Mouse (Mus musculus) limb, embryonic 13.5 days (tissue): Measurements from ENCODE around the gene Cel. TPM values are rescaled to one million over a fixed set of nuclear protein-coding genes. Genes with fewer than 3 reads are reported as not detected.
A peak's percentile ranks its signal among the peaks of the same experiment; 100 is the strongest.

Source experiments
- ATAC-seq: fragments of 200-750 bp; cut with Nextera tagmentation; 2 replicates; pipeline ENCODE4 v1.8.0; 2017; ENCODE audit warnings: low read depth, moderate number of reproducible peaks, moderate TSS enrichment; ENCODE audit not compliant: low FRiP score
- H3K27ac ChIP-seq: fragments of 300-500 bp; sonication (generic); 2 replicates; pipeline ENCODE4 v1.5.1; 2015; ENCODE audit warnings: inconsistent platforms, mild to moderate bottlenecking, moderate library complexity
- H3K27me3 ChIP-seq: fragments of 300-500 bp; sonication (generic); 2 replicates; pipeline ENCODE4 v1.6.1; 2015; ENCODE audit warnings: mild to moderate bottlenecking, inconsistent platforms
- H3K36me3 ChIP-seq: fragments of 300-500 bp; sonication (generic); 2 replicates; pipeline ENCODE4 v1.6.1; 2015; ENCODE audit warnings: inconsistent platforms, mild to moderate bottlenecking, moderate library complexity
- H3K4me1 ChIP-seq: fragments of 300-500 bp; sonication (generic); 2 replicates; pipeline ENCODE4 v1.6.1; 2015; ENCODE audit warnings: inconsistent platforms
- H3K4me2 ChIP-seq: fragments of 300-500 bp; sonication (generic); replicated peaks from 2 replicates; pipeline ENCODE4 v1.6.1; 2015; ENCODE audit warnings: inconsistent platforms, mild to moderate bottlenecking, moderate library complexity
- H3K4me3 ChIP-seq: fragments of 300-500 bp; sonication (generic); 2 replicates; pipeline ENCODE4 v1.5.1; 2015; ENCODE audit warnings: moderate library complexity, mild to moderate bottlenecking, inconsistent platforms
- H3K9ac ChIP-seq: fragments of 300-500 bp; sonication (generic); 2 replicates; pipeline ENCODE4 v1.6.1; 2015; ENCODE audit warnings: mild to moderate bottlenecking, inconsistent platforms
- H3K9me3 ChIP-seq: fragments of 300-500 bp; sonication (generic); 2 replicates; pipeline ENCODE4 v1.6.1; 2016; ENCODE audit warnings: inconsistent platforms
- WGBS: fragments of 180-500 bp; shearing (Covaris S2); methylation state at CpG from one replicate; pipeline ENCODE4 v1.1.7; 2015; 5-methylcytosine and 5-hydroxymethylcytosine counted together
- polyA plus RNA-seq: library from polyadenylated mRNA; unstranded; fragments of >200 nt; fragmentation: Nextera tagmentation; extraction: Ambion mirVana; gene quantifications from 2 replicates; pipeline ENCODE4 v1.2.1, GENCODE M21; 2015

Cel gene
- polyA plus RNA-seq, 1 experiment from 2014 or later, result 0.11 TPM

GRCm38 (mm10) chr2:28546560-28546959 is 16.6 kb downstream of the Cel start:
- no peaks in the 10 kb centered on the region for H3K4me1 ChIP-seq
- H3K4me3 ChIP-seq, result no peak overlapping the region
- H3K36me3 ChIP-seq, result peaks cover 95% of the 10 kb centered on the region
- no peak overlapping the region for H3K27ac ChIP-seq
- H3K27me3 ChIP-seq, result no peaks in the 10 kb centered on the region
- no peak overlapping the region for H3K9ac ChIP-seq
- no peak for ATAC-seq
- H3K4me2 ChIP-seq, result no peak overlapping the region
- H3K9me3 ChIP-seq, result no peaks in the 10 kb centered on the region
- WGBS, result 81% methylated on average over 6 of the region's 6 CpGs

- Histone ChIP-seq H3K9me3 (no peaks in the 10 kb centered on the region), H3K36me3 (peaks cover 94% of the 10 kb centered on the region), H3K4me2 (no peak overlapping the region), H3K4me3 (no peak overlapping the region), H3K4me1 (no peaks in the 10 kb centered on the region), H3K27me3 (no peaks in the 10 kb centered on the region), H3K9ac (no peak overlapping the region), H3K27ac (no peak overlapping the region)
- no peak for ATAC-seq
Measured at GRCm38 (mm10) chr2:28545976-28546375, 17.2 kb downstream of the Cel start.

- Histone ChIP-seq H3K4me2 (no peak overlapping the region), H3K27ac (no peak overlapping the region), H3K9ac (no peak overlapping the region), H3K4me3 (no peak overlapping the region), H3K9me3 (no peaks in the 10 kb centered on the region), H3K4me1 (peaks cover 17% of the 10 kb centered on the region), H3K27me3 (no peaks in the 10 kb centered on the region), H3K36me3 (peaks cover 78% of the 10 kb centered on the region)
- WGBS, result 92% methylated on average over 8 of the region's 8 CpGs
- no peak for ATAC-seq
Measured at GRCm38 (mm10) chr2:28543894-28544293, 19.3 kb downstream of the Cel start.

GRCm38 (mm10) chr2:28540587-28541227 is 22.5 kb downstream of the Cel start:
- H3K36me3 ChIP-seq, result peaks cover 57% of the 10 kb centered on the region
- no peaks in the 10 kb centered on the region for H3K9me3 ChIP-seq
- ATAC-seq, result no peak
- no peak overlapping the region for H3K4me3 ChIP-seq
- H3K27me3 ChIP-seq, result no peaks in the 10 kb centered on the region
- WGBS, result 82% methylated on average over 8 of the region's 8 CpGs
- H3K4me1 ChIP-seq, result peaks cover 45% of the 10 kb centered on the region
- no peak overlapping the region for H3K27ac ChIP-seq
- H3K9ac ChIP-seq, result no peak overlapping the region
- no peak overlapping the region for H3K4me2 ChIP-seq

- no peak for ATAC-seq
- Histone ChIP-seq H3K36me3 (peaks cover 49% of the 10 kb centered on the region), H3K4me2 (no peak overlapping the region), H3K4me1 (peaks cover 53% of the 10 kb centered on the region), H3K27ac (0 out of 2 replicates have a peak overlapping the region, but pooled peaks have one; percentile 77), H3K4me3 (no peak overlapping the region), H3K9me3 (no peaks in the 10 kb centered on the region), H3K9ac (peak overlapping the region; percentile 45), H3K27me3 (no peaks in the 10 kb centered on the region)
- WGBS, result 80% methylated on average over 2 of the region's 2 CpGs
Measured at GRCm38 (mm10) chr2:28539949-28540348, 23.3 kb downstream of the Cel start.

- Histone ChIP-seq H3K4me3 (no peak overlapping the region), H3K36me3 (peaks cover 42% of the 10 kb centered on the region), H3K4me1 (peaks cover 60% of the 10 kb centered on the region), H3K9ac (peak overlapping the region; percentile 45), H3K9me3 (no peaks in the 10 kb centered on the region), H3K4me2 (0 out of 2 replicates have a peak overlapping the region, but pooled peaks have one; percentile 9), H3K27ac (peak overlapping the region; percentile 77; the same call in 1 of the 2 replicates), H3K27me3 (no peaks in the 10 kb centered on the region)
- 34% methylated on average over 7 of the region's 7 CpGs for WGBS
- ATAC-seq, result peak; percentile 46; the same call in 1 of the 2 replicates
Measured at GRCm38 (mm10) chr2:28539206-28539605, 24.0 kb downstream of the Cel start.

GRCm38 (mm10) chr2:28538817-28539128 is 24.4 kb downstream of the Cel start:
- Histone ChIP-seq H3K36me3 (peaks cover 38% of the 10 kb centered on the region), H3K4me2 (0 out of 2 replicates have a peak overlapping the region, but pooled peaks have one; percentile 9), H3K27me3 (no peaks in the 10 kb centered on the region), H3K9ac (peak overlapping the region; percentile 45), H3K27ac (peak overlapping the region; percentile 77; the same call in 1 of the 2 replicates), H3K4me3 (no peak overlapping the region), H3K4me1 (peaks cover 65% of the 10 kb centered on the region), H3K9me3 (no peaks in the 10 kb centered on the region)
- ATAC-seq, result no peak
- 73% methylated on average over 1 of the region's 1 CpGs for WGBS

- Histone ChIP-seq H3K4me2 (no peak overlapping the region), H3K27ac (peak overlapping the region; percentile 77; the same call in 1 of the 2 replicates), H3K9me3 (no peaks in the 10 kb centered on the region), H3K27me3 (no peaks in the 10 kb centered on the region), H3K36me3 (peaks cover 32% of the 10 kb centered on the region), H3K9ac (peak overlapping the region; percentile 45; the same call in 1 of the 2 replicates), H3K4me3 (no peak overlapping the region), H3K4me1 (peaks cover 67% of the 10 kb centered on the region)
- WGBS, result 66% methylated on average over 8 of the region's 8 CpGs
- no peak for ATAC-seq
Measured at GRCm38 (mm10) chr2:28537995-28538816, 25.0 kb downstream of the Cel start.

- ATAC-seq, result no peak
- H3K4me1 ChIP-seq, result peaks cover 73% of the 10 kb centered on the region
- H3K36me3 ChIP-seq, result peaks cover 26% of the 10 kb centered on the region
- H3K27me3 ChIP-seq, result no peaks in the 10 kb centered on the region
- H3K27ac ChIP-seq, result no peak overlapping the region
- no peaks in the 10 kb centered on the region for H3K9me3 ChIP-seq
- 56% methylated on average over 4 of the region's 4 CpGs for WGBS
- H3K4me2 ChIP-seq, result no peak overlapping the region
- H3K9ac ChIP-seq, result no peak overlapping the region
- no peak overlapping the region for H3K4me3 ChIP-seq
Measured at GRCm38 (mm10) chr2:28537634-28537920, 25.6 kb downstream of the Cel start.

GRCm38 (mm10) chr2:28536766-28537633 is 26.2 kb downstream of the Cel start:
- peaks cover 20% of the 10 kb centered on the region for H3K36me3 ChIP-seq
- 77% methylated on average over 11 of the region's 11 CpGs for WGBS
- H3K9me3 ChIP-seq, result no peaks in the 10 kb centered on the region
- H3K27ac ChIP-seq, result peak overlapping the region; percentile 28; the same call in 1 of the 2 replicates
- no peak for ATAC-seq
- H3K9ac ChIP-seq, result no peak overlapping the region
- H3K4me3 ChIP-seq, result no peak overlapping the region
- peaks cover 79% of the 10 kb centered on the region for H3K4me1 ChIP-seq
- 0 out of 2 replicates have a peak overlapping the region, but pooled peaks have one; percentile 11 for H3K4me2 ChIP-seq
- no peaks in the 10 kb centered on the region for H3K27me3 ChIP-seq

- Histone ChIP-seq H3K9me3 (no peaks in the 10 kb centered on the region), H3K9ac (0 out of 2 replicates have a peak overlapping the region, but pooled peaks have one; percentile 75), H3K27me3 (no peaks in the 10 kb centered on the region), H3K4me1 (peaks cover 81% of the 10 kb centered on the region), H3K27ac (peak overlapping the region; percentile 28; the same call in 1 of the 2 replicates), H3K4me2 (peak overlapping the region; percentile 77), H3K4me3 (no peak overlapping the region), H3K36me3 (peaks cover 12% of the 10 kb centered on the region)
- ATAC-seq, result no peak
- 47% methylated on average over 4 of the region's 4 CpGs for WGBS
Measured at GRCm38 (mm10) chr2:28536166-28536565, 27.0 kb downstream of the Cel start.

- Histone ChIP-seq H3K4me3 (peak overlapping the region; percentile 58), H3K27ac (peak overlapping the region; percentile 89; the same call in 1 of the 2 replicates), H3K27me3 (no peaks in the 10 kb centered on the region), H3K36me3 (peaks cover 8% of the 10 kb centered on the region; the same call in 1 of the 2 replicates), H3K4me2 (peak overlapping the region; percentile 77), H3K9me3 (no peaks in the 10 kb centered on the region), H3K4me1 (peaks cover 86% of the 10 kb centered on the region), H3K9ac (peak overlapping the region; percentile 75)
- 18% methylated on average over 7 of the region's 7 CpGs for WGBS
- ATAC-seq, result no peak
Measured at GRCm38 (mm10) chr2:28535650-28536049, 27.6 kb downstream of the Cel start.
